Comparison of ENCODE assay signal across 26 mouse cellular contexts in the genomic region with DNA sequence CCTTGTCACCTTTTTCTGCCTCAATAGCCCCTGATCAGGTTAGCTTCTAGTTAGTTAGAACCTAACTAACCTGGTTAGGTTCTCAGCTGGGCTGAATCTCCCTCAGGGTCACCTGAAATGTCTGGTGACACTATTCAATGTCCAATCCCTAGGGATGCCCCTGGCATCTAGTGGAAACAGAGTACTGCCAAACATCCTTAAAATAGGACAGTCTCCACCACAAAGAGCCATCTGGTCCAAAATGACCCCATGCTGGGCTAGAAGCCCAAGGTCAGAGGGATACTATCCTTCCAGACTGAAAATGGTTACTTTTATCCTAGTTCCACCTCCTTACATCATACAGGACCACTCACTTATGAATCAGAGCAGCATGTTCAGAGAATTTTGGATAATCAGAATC.
DNase-seq lines count a peak whose midpoint lies in the region; ATAC-seq and TF ChIP-seq lines count a peak whose summit lies in the region.
"Had no signal": no experiment of that assay in that cellular context is flagged by ENCODE, and none has a peak within 500 bp of the region (broad histone marks: within the 10 kb centered on the region; RNA-seq: fewer than 3 reads in every experiment).

No protein-coding gene starts in this region.

- DNase-seq in hindbrain, postnatal 0 days (ENCODE audit: low spot score), result peak; percentile 23
- DNase-seq in cerebellum, adult 18-20 months, result peak; percentile 51 to 63
- DNase-seq in cerebellum, adult 9-11 months, result peak; percentile 61
- DNase-seq in mesoderm, embryonic 11.5 days (ENCODE audit: low read depth, low spot score), result peak; percentile 2
- no peak for DNase-seq in ovary, postnatal 10 days (ENCODE audit: low spot score)
- DNase-seq in lung, postnatal 36 days, result no peak
- DNase-seq: forebrain, postnatal 0 days; heart, adult 2 months; heart, postnatal 4 days; kidney, adult 11 months; kidney, postnatal 4 days; lung, embryonic 14.5 days; lung, postnatal 14 days; right cerebral cortex, postnatal 25 days; thymus, postnatal 14 days had no signal

- no peak for TF ChIP-seq CTCF in hindbrain, postnatal 0 days (IDR thresholded peaks at IDR 0.05; ENCODE audit: low read depth)

- peak; percentile 40; the same call in 1 of the 2 replicates for ATAC-seq in hindbrain, postnatal 0 days
- ATAC-seq in hindbrain, embryonic 16.5 days, result no peak
- ATAC-seq: CD4-positive, CD25-positive, alpha-beta regulatory T cell, adult 4 months; forebrain, postnatal 0 days; inflammation-experienced regulatory T-cells, adult 6 months had no signal

- H3K9ac ChIP-seq in hindbrain, postnatal 0 days (replicated peaks; ENCODE audit: low read length), result no peak overlapping the region
- H3K9ac ChIP-seq in hindbrain, embryonic 16.5 days (ENCODE audit: low read depth, low read length), result no peak overlapping the region
- H3K9ac ChIP-seq: embryonic facial prominence, embryonic 15.5 days; forebrain, embryonic 12.5 days; forebrain, postnatal 0 days; heart, embryonic 12.5 days; hindbrain, embryonic 13.5 days; kidney, embryonic 15.5 days; liver, embryonic 15.5 days; lung, embryonic 14.5 days had no signal

- no peaks in the 10 kb centered on the region for H3K27me3 ChIP-seq in hindbrain, postnatal 0 days (ENCODE audit: insufficient read depth, low read length)
- H3K27me3 ChIP-seq in hindbrain, embryonic 16.5 days (replicated peaks; ENCODE audit: control insufficient read depth, insufficient read depth, low read length), result no peaks in the 10 kb centered on the region
- H3K27me3 ChIP-seq: embryonic facial prominence, embryonic 15.5 days; forebrain, embryonic 12.5 days; heart, embryonic 12.5 days; hindbrain, embryonic 13.5 days; kidney, embryonic 15.5 days; liver, embryonic 15.5 days had no signal

- H3K36me3 ChIP-seq in hindbrain, postnatal 0 days (ENCODE audit: insufficient read depth, low read length), result no peaks in the 10 kb centered on the region
- no peaks in the 10 kb centered on the region for H3K36me3 ChIP-seq in hindbrain, embryonic 16.5 days (ENCODE audit: control insufficient read depth, insufficient read depth, low read length)
- H3K36me3 ChIP-seq: embryonic facial prominence, embryonic 10.5 days; embryonic facial prominence, embryonic 15.5 days; forebrain, embryonic 12.5 days; heart, embryonic 12.5 days; hindbrain, embryonic 13.5 days; kidney, embryonic 15.5 days; liver, embryonic 15.5 days had no signal

- peaks cover 3% of the 10 kb centered on the region; the same call in 1 of the 2 replicates for H3K4me1 ChIP-seq in hindbrain, postnatal 0 days (ENCODE audit: insufficient read depth, low read length)
- H3K4me1 ChIP-seq in hindbrain, embryonic 16.5 days (ENCODE audit: control insufficient read depth, insufficient read depth, low read depth, low read length), result no peaks in the 10 kb centered on the region
- H3K4me1 ChIP-seq: embryonic facial prominence, embryonic 10.5 days; embryonic facial prominence, embryonic 15.5 days; heart, embryonic 12.5 days; kidney, embryonic 15.5 days; liver, embryonic 15.5 days had no signal

- no peaks in the 10 kb centered on the region for H3K9me3 ChIP-seq in hindbrain, postnatal 0 days (ENCODE audit: low read length)
- H3K9me3 ChIP-seq in hindbrain, embryonic 16.5 days (ENCODE audit: control insufficient read depth, low read length), result no peaks in the 10 kb centered on the region
- H3K9me3 ChIP-seq: embryonic facial prominence, embryonic 10.5 days; embryonic facial prominence, embryonic 15.5 days; forebrain, embryonic 12.5 days; kidney, embryonic 15.5 days; liver, embryonic 15.5 days had no signal

- H3K4me3 ChIP-seq in hindbrain, postnatal 0 days (ENCODE audit: low read length), result no peak overlapping the region
- no peak overlapping the region for H3K4me3 ChIP-seq in hindbrain, embryonic 16.5 days (ENCODE audit: low read length)
- H3K4me3 ChIP-seq: embryonic facial prominence, embryonic 10.5 days; embryonic facial prominence, embryonic 15.5 days; forebrain, embryonic 12.5 days; heart, adult 2 months; heart, embryonic 12.5 days; hindbrain, embryonic 13.5 days; kidney, embryonic 15.5 days; liver, embryonic 15.5 days had no signal

- H3K4me2 ChIP-seq in hindbrain, postnatal 0 days (ENCODE audit: low read depth, low read length), result no peak overlapping the region
- H3K4me2 ChIP-seq in hindbrain, embryonic 16.5 days (ENCODE audit: low read length), result no peak overlapping the region
- H3K4me2 ChIP-seq: embryonic facial prominence, embryonic 15.5 days; forebrain, embryonic 12.5 days; heart, embryonic 12.5 days; hindbrain, embryonic 13.5 days; kidney, embryonic 15.5 days; liver, embryonic 15.5 days; lung, embryonic 14.5 days; midbrain, embryonic 11.5 days had no signal

- no peak overlapping the region for H3K27ac ChIP-seq in hindbrain, postnatal 0 days
- no peak overlapping the region for H3K27ac ChIP-seq in hindbrain, embryonic 16.5 days (ENCODE audit: low read depth, low read length)
- H3K27ac ChIP-seq: embryonic facial prominence, embryonic 10.5 days; embryonic facial prominence, embryonic 15.5 days; forebrain, embryonic 12.5 days; heart, adult 2 months; hindbrain, embryonic 13.5 days; kidney, embryonic 15.5 days; liver, embryonic 15.5 days had no signal

Comparison
In these comparisons a context has a peak if more than half of its experiments do, and no peak if none do; other contexts are left out.
1. DNase-seq: peak in hindbrain, postnatal 0 days (single experiment), cerebellum, adult 18-20 months (2 of 2), cerebellum, adult 9-11 months (single experiment) and mesoderm, embryonic 11.5 days (single experiment); none in ovary, postnatal 10 days (single experiment) and lung, postnatal 36 days (single experiment).